Mouse (Mus musculus): Measurements from ENCODE around the gene Crlf2.

Crlf2 gene

DNA sequence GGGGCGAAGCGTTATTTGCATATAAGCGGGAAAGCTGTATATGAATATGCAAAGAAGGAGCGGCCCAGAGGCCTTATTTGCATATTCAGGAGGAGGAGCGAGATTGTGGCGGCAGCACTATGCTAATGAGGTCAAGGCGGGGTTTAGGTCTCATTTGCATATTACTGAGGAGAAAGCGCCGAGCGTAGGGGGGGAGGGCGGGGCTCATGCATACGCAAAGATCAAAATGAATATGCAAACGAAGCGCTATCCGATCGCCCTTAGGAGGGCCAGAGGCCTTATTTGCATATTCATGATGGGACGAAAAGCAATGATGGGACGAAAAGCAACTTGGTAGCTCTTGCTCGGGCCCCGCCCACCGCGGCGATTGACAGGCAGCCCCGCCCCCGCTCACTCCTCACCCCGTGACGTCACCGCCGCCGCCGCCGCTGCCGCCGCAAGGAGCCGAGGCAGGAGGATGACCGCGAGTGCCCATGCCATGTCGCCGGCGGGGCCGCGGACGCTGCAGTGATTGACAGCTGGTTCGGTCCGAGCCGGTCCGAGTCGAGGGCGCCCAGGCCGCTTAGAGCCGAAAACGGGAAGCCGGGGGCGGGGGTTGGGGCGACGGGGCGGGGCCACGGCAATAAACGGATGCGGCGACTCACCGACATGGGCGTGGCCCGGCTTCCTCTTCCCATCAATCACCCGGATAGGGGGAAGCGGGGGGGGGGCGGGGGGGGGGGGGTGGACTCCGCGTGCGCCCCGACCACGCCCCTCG is at the start of gene Crlf2:
Gene Crlf2, minus strand, starts transcription at position 590 of the 757 bp plus-strand sequence.
- peak; percentile 89 for DNase-seq (ENCODE audit: low spot score)

DNA sequence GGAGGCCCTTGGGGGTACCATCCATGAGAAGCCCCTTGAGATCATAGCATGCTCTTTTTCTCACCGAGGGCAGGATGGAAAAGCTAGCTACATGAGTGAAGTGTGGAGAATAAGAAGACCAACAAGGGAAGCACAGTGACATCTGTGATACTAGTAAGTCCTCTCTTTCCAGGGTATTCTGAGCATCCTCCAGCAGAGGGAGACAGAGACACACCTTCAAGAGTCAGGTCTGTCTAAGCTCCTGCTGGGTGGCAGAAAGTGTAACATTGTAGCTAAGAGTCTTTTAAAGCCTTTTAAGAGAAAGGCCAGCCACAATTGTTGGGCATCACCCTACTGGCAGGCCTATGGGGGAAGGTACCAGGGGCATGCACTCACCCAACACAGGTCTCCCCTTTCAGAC is 43.8 kb upstream of the Crlf2 start:
- DNase-seq (ENCODE audit: low spot score), result no peak

DNA sequence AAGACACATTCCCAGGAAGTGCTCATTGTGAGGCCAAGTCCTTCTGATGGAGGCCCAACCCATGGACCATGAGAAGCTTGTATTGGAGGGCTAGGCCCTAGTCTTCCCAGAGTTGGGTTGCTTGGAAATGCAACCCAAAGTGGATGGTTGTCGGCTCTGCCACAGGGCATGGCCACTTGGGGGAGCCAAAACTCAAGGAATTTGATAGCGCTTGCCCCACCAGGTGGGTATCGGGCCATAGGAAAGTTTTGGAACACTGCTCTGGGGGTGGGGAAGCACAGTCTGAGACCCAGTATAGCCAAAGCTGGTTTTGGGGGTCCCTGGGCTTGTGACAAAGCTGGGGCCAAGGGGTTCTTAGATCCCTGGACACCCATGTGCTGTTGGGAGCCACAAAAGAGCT is 42.3 kb upstream of the Crlf2 start:
- no peak for DNase-seq (ENCODE audit: low spot score)

DNA sequence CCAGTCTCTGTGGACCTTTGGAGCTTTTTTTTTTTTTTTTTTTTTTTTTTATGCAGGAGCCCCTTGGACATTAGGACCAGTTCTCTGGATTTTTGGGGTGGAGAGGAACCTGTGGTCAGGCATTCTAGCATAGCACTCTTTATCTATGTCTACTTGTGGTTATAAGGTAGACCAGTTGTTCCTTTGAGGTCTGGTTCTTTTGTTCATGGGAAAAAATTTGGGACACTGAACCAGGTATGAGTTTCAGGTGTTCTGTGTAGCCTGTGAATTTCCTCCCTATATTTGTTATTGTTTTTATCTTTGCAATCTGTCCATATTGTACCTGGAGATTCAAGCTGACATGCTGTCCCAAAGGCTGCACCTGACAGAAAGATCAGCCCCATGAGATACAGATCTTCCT is 40.1 kb upstream of the Crlf2 start:
- no peak for DNase-seq (ENCODE audit: low spot score)

DNA sequence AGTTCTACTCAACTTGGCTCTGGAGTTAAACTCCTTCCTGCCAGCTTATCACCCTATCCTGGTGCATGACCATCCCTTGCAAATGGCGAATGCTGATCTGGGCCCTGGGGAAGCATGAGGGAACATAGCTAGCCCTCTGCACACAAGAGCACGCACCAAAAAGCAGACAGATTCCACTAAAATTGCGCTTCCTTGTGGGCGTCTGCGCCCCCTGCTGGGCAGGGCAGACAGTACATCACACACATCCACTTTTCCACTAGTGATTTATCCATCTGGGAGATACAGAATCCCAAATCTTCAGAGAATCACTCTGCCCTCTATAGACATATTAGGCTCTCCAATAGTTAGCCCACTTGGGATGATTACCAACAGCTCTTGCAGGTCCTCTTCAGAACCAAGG is 37.9 kb upstream of the Crlf2 start:
- DNase-seq (ENCODE audit: low spot score), result no peak

DNA sequence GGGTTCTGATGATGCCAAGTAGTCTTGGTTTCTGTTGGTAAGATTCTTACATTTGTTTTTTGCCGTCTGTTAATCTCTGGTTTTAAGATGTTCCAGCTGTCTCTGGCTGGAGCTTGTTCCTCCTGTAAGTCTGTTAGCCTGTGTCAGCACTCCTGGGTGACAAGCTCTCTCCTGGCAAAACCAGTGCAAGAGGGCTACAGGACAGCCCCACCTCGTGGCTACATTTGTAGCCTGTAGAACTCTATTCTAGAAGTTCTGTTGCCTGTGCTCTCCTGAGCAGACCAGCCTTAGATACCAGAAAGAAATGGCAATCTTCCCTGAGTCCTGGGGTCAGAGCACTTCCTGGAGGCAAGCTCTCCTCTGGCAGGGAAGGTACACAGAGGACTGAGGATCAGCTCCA is 4.0 kb upstream of the Crlf2 start:
- DNase-seq (ENCODE audit: low spot score), result no peak

DNA sequence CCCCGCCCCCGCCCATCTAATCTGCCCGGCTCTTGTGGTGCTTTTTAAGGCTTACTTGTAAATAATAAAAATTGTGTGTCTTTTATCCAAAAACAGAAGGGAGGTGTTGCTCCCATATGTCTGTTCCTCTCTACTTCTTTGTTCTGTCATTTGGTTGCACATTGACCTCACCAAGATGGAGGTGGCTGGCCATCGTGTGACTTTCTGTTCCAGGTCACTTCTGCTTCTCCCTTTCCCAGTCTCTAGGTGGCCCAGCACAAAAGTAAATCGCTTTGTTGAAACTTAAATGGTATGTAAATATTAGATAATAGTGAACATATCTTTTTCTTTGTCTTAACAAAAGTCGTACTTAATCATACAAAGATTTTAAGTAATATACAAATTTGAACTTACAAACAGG is 398 bp upstream of the Crlf2 start:
- DNase-seq (ENCODE audit: low spot score), result no peak

DNA sequence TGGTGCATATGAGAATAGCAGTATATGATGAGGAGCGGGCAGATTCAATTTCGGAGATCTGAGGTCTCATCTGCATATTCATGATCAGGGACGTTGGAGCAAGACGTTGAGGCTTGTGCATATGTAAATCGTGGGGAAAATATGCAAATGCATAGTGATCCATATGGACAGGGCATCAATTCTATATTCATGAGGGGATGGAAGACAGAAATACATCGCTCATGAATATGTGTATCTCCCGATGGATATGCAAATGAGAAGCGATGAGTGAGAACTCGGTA is 730 bp downstream of the Crlf2 start:
- no peak for DNase-seq (ENCODE audit: low spot score)

DNA sequence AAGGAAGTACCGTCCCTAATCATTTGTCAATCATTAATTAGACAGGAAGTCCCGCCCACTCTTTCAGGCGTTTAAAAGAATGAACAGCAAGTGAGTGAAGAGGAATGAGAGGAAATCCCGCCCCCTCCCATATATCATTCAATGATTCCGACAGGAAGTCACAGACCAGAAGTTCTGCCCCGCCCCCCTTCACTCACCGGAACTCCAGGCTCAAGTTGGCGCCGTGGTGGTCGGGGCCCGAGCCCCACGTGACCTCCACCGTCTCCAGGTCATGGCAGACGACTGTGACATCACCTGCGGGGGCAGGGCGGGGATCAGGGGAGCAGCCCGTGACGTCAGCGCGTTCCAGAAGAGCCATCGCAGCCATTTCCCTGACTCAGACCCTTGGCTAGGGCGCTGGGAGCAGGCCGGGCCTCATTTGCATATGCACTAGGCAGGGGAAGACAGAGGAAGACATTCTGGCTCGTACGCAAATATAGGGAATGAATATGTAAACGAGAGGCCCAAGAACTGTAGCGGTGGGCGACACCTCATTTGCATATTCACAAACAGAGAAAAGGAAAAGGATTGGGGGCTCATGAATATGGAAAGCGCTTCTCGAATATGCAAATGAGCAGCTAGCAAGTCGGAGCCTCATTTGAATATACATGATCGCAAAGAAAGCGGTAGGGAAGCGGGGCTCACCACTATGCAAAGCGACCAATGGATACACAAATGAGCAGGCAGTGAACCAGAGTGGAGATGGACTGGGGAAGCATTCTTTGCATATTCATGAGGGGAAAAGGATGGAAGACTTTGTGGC is 1.3 kb downstream of the Crlf2 start:
- DNase-seq (ENCODE audit: low spot score), result peak; percentile 98

DNA sequence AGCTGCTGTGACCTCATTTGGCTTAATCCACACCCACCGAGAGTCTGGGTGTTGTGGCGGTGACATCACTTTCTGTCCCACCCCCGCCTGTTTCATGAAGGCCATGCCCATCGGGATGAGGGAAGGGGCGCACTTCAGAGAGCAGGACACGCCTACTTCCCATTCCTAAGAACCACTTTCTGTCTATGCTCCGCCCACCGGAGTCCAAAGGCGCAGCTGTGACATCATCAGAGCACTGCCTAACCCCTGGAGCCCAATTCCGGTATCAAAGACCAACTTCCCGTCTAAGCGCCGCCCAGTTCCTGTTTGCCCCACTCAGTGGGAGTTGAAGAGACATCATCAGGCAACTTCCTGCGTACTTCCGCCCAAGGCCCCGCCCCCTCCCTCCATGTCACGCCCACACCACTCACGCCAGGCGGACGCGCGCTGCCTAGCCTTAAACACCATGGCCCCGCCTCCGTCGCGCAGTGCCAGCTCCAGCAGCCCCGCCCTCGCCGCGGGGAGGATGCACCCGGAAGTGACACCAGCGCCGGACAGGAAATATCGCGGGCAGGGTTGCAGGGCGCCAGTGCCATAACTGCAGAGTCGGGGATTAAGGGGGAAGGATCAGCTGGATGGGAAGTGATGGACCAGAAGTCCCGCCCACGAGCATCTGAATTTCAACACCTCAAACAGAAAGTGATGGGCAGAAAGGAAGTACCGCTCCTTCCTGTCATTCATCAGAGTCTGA is 2.0 kb downstream of the Crlf2 start:
- DNase-seq (ENCODE audit: low spot score), result peak; percentile 90

DNA sequence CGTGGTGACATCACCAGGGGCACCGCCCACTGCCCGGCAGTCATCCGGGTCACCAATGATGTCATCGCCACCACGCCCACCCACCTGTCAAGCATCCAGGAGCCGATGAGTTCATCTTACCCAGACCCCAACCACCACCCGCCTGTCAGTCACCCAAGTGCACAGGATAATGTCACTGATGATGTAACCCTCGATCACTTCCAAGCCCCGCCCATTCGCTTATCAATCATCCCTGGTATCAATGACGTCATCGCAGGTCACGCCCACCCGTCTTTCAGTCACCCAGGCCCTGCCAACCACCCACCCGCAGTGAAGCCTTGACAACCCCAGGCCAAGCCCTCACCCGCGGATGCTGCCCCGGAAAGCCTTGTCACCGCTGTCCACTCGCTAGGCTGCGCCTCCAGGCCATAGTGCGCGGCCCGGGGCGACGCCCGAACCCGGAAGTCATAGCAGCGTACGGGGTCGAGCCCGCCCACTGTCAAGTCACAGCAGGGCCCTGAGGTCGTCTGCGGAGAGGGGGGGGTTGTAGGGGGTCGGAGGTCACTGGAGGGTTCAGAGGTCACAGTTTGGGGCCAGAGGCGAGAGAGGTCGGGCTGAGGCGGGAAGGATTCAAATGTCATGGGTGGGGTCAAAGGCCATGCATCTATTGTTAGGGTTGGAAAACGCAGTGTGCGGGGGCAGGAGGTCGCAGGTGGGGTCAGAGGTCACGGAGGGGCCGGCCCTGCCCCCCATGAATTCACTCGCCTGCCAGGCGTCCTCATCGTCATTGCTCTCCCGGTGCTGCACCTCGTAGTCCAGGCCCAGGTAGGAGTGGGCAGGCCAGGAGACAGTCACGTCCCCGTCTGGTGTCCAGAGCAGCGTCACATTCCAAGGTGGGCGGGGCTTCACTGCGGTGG is 2.9 kb downstream of the Crlf2 start:
- DNase-seq (ENCODE audit: low spot score), result no peak

DNA sequence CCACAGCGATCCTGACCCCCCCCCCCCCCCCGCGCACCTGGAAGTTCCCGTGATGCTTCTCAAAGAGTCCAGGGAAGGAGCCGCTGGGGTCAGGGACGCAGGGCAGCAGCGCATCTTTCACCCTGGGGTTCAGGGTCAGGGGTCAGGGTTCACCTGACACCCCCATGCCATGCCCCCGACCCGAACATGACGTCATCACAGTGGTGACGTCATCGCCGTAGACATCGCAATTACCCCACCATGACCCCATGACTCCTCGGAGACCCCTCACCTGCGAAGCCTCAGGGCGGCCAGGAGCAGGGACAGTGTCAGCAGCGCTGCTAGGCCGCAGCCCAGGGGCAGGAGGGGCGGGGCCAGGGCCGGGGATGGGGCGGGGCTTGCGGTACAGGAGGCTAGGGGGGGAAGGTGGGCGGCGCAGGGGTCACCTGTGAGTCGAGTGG is 3.5 kb downstream of the Crlf2 start:
- no peak for DNase-seq (ENCODE audit: low spot score)

DNA sequence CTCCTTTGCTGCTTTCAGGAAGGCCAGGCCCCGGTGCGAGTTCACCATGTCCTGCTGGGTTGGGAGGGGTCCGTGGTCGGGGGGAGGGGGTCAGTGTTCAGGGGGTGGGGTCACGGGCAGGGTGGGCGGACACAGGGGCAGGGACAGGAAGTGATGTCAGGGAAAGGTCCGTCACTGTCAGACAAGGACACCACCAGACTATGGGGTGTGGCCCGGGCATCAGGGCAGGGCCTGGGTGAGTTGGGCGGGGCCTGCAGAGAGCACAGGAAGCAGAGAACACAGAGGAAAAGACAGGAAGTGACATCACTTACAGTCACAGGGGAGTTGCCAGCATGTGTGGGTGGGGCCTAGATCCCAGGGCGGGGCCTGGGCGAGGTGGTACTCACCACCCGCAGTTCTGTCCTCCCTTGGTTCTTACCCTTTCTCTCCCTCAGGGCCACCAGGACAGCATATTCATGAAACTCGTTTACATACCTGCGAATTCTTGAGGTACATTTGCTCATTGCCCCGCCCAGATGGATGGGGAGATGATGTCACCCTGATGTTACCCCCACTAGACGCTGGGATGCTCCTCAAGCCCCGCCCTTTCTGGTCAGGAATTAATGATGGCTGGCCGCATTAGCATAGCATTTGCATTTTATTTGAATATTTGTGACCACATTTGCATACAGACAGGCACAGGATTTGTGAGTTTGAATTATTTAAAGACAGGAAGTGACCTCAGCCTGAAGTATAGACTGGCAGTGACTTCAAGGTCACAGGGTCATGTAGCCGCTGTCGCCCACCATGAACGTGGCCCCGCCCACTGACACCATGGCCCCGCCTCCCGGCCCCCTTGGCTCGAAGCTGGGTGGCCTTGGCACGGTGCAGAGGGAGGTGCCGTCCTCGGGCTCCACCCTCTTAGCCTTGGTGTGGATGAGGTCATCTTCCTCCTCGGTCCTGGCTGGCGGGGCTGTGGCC is 4.4 kb downstream of the Crlf2 start:
- DNase-seq (ENCODE audit: low spot score), result no peak

DNA sequence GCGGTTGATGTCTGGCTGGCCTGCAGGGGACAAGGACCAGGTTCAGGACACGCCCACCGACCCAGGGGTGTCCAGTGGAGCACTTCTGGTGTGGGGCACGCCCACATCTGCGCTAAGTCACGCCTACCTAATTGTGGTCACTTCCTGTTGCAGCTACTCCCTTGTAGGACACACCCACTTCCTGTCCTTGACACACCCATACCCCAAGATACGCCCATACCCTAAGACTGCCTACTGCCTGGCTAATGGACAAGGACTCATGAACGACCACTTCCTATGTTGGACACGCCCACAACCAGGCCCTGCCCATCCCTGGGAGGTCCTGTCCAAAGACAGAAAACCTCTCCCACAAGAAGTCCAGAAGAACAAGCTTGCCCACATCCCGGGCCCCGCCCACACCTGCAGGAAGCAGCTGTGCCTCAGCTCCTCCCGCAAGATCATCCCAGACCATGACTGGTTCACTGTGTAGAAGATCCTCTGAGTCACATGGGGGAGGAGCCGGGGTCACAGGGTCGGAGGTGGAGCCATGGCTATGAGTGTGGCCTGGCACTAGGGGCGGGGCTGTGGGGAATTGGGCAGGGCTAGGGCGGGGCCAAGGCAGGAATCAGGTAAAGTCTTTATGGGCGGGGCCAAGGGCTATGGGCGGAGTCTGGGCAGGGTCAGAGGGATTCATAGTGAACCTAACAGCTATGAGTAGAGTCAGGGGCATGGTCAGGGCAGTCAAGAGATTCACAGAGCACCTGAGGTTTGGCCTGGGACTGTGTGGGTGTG is 5.4 kb downstream of the Crlf2 start:
- DNase-seq (ENCODE audit: low spot score), result no peak

DNA sequence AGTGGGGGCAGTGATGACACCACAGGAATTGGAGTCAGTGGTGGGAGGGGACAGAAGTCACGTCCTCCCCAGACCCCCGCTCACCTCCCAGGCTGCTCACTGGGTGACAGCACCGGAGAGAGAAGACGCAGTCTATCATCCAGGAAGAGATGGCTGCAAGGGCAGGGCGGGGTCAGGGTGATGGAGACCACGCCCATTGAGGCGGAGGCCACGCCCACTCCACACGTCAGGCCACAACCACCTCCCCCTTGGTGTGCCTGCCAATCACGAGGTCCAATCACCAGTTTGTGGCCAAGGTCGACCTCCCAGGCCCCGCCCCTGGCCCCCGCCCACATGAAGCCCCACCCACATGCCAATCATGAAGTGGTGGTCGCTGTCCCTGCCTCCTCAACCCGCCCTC is 6.3 kb downstream of the Crlf2 start:
- no peak for DNase-seq (ENCODE audit: low spot score)

DNA sequence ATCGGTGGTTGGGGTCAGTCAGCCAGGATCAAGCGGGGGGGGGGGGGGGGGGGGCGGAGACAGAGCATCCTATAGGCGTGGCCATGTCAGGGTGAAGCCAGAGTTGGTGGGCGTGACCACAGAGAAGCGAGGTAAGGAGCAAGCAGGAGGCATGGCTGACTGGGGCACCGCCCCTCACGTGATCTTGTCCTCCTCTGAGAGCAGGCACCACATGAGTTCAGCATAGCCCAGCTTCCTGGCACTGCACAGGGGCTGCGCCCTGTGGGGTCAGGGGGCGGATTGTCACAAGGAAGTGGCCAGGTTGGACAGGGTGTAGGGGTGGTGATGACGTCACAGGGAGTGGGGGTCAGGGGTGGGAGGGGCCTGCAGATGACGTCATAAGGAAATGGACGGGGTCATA is 6.7 kb downstream of the Crlf2 start:
- DNase-seq (ENCODE audit: low spot score), result no peak

DNA sequence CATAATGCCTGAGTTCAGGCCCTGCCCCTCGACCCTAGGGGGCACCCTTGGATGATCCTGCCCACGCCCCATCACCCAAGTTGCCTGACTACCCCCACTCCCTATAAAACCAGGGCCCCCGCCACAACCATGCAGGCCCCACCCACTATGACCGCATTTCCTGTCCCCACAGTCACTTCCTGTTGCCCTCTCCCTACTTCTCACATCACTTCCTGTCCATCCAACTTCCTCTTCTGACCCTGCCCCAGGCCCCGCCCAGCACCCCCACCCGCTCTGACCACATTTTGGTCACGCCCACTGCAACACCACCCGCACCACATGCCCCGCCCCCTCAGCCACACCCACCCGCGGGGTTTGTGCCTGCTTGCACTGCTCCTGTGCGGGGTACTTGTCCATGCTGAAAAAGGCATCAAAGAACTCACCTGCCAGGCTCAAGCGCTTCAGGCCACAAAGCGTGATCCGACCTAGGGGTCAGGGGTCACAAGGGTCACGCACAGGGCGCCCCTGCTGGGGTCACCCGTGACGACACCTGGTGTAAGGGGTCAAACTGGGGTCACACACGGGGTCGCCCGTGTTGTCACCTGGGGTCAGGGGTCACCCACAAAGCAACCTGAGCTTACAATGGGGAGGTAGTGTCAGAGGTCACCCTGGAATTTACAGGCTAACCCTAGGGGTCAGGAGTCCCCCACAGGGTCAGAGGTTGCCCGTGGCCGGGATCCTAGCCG is 7.6 kb downstream of the Crlf2 start:
- no peak for DNase-seq (ENCODE audit: low spot score)

DNA sequence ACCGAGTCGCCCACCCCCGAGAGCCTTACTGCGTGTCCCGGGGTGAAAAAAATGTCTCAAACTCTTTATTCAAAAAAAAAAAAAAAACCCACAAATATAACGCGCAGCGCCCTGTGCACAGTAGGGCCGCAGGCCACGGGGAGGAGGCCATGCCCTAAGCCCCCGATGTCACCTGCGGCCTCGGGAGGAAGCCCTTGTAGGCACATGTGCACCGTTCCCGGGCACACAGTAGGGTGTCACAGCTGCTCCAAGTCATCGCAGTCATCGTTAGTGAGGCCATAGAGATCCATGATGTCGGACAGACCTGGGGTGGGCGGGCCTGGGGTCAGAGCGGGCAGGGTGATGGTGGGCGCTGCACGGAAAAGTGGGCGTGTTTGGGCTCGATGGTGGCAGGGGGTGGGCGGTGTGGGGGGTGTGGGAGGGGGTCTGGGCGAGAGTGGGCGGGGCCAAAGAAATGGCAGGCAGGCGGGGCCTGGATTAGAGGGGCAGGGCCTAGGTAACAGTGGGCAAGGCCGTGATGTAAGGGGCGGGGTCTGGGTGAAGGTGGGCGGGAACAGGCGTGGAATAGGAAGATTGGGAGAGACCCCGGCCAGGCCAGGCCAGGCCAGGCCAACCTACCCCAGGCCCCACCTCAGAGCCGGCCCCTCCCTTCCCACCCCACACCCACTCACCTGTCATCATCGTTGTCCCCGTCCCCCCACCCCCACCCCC is 8.4 kb downstream of the Crlf2 start:
- DNase-seq (ENCODE audit: low spot score), result no peak

DNA sequence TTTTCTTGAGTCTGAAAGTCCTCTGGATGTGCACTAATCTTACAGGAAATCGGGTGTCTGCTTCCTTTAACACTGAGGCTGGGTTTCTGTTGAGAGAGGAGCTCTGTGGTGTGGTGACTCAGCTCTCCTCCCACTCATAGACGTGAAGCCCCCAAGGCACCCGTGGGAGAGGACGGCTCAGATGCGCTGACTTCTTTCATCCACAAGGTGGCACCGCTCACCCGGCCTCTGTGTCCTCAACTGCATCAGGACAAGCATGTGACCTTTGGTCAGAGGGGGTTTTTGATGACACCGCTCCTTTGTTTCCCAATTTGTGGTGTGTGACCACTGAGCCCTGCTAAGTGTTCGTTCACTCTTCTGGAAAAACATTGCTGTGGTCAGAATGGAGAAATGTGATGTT is 10.1 kb downstream of the Crlf2 start:
- DNase-seq (ENCODE audit: low spot score), result no peak

Data from ovary, adult 18-20 months (tissue).